Mouse (Mus musculus): ENCODE results near the gene Arhgef3.

GRCm38 (mm10) chr14:27352470-27352869 is 237.8 kb downstream of the Arhgef3 start:
- TF ChIP-seq CTCF (conservative IDR thresholded peaks at IDR 0.05; ENCODE audit: insufficient read depth, insufficient read length, low read depth, low read length) = no peak
- no peak for TF ChIP-seq POLR2A (IDR thresholded peaks at IDR 0.05; ENCODE audit: low read depth, low read length)
